Mouse (Mus musculus) kidney, embryonic 14.5 days (tissue): ENCODE data around the gene Fam92b. TPM values are rescaled to one million over a fixed set of nuclear protein-coding genes. Genes with fewer than 3 reads are reported as not detected.

Experiments
- ATAC-seq: fragments of 200-750 bp; cut with Nextera tagmentation; 2 replicates; pipeline ENCODE4 v1.8.0; 2017; ENCODE audit warnings: moderate number of reproducible peaks, mild to moderate bottlenecking, moderate TSS enrichment, moderate library complexity; ENCODE audit not compliant: low FRiP score, low TSS enrichment
- H3K27ac ChIP-seq: fragments of 300-500 bp; sonication (generic); 2 replicates; pipeline ENCODE4 v1.5.1; 2014; ENCODE audit warnings: low read depth, mild to moderate bottlenecking, low read length, moderate library complexity, mixed read lengths
- H3K27me3 ChIP-seq: fragments of 300-500 bp; sonication (generic); 2 replicates; pipeline ENCODE4 v1.6.1; 2014; ENCODE audit warnings: mild to moderate bottlenecking, low read length; ENCODE audit not compliant: control insufficient read depth, insufficient read depth
- H3K36me3 ChIP-seq: fragments of 300-500 bp; sonication (generic); 2 replicates; pipeline ENCODE4 v1.6.1; 2014; ENCODE audit warnings: low read length, mixed read lengths; ENCODE audit not compliant: control insufficient read depth, insufficient read depth
- H3K4me1 ChIP-seq: fragments of 300-500 bp; sonication (generic); 2 replicates; pipeline ENCODE4 v1.6.1; 2014; ENCODE audit warnings: low read length, mixed read lengths; ENCODE audit not compliant: control insufficient read depth, insufficient read depth
- H3K4me2 ChIP-seq: fragments of 300-500 bp; sonication (generic); replicated peaks from 2 replicates; pipeline ENCODE4 v1.6.1; 2014; ENCODE audit warnings: low read depth, mild to moderate bottlenecking, low read length
- H3K4me3 ChIP-seq: fragments of 300-500 bp; sonication (generic); 2 replicates; pipeline ENCODE4 v1.5.1; 2014; ENCODE audit warnings: mild to moderate bottlenecking, low read length
- H3K9ac ChIP-seq: fragments of 300-500 bp; sonication (generic); 2 replicates; pipeline ENCODE4 v1.6.1; 2014; ENCODE audit warnings: low read depth, mild to moderate bottlenecking, low read length, moderate library complexity
- H3K9me3 ChIP-seq: fragments of 300-500 bp; sonication (generic); 2 replicates; pipeline ENCODE4 v1.6.1; 2016; ENCODE audit warnings: low read length; ENCODE audit not compliant: control insufficient read depth
- WGBS: fragments of 180-500 bp; shearing (Covaris S2); extraction: QIAGEN DNeasy Blood & Tissue Kit; methylation state at CpG from one replicate; pipeline ENCODE4 v1.1.7; 2014; 5-methylcytosine and 5-hydroxymethylcytosine counted together
- polyA plus RNA-seq: library from polyadenylated mRNA; unstranded; fragments of >200 nt; fragmentation: Nextera tagmentation; extraction: Ambion mirVana; gene quantifications from 2 replicates; pipeline ENCODE4 v1.2.1, GENCODE M21; 2014

Fam92b gene
- polyA plus RNA-seq, 1 experiment from 2014 or later: 0.24 TPM

- no peak for ATAC-seq
Observed at GRCm38 (mm10) chr8:120192118-120192517, 14.9 kb upstream of the Fam92b start.

GRCm38 (mm10) chr8:120191633-120192032 lies 14.4 kb upstream of the Fam92b start:
- Histone ChIP-seq H3K9ac (no peak overlapping the region), H3K27ac (peak overlapping the region; percentile 70), H3K4me2 (no peak overlapping the region)

More at GRCm38 (mm10) chr8:120192118-120192517, 14.9 kb upstream of the Fam92b start:
- Histone ChIP-seq H3K36me3 (no peaks in the 10 kb centered on the region), H3K27me3 (no peaks in the 10 kb centered on the region), H3K4me2 (no peak overlapping the region), H3K9me3 (0 out of 2 replicates have a peak, but pooled peaks cover 3% of the 10 kb centered on the region), H3K4me3 (no peak overlapping the region), H3K4me1 (peaks cover 15% of the 10 kb centered on the region), H3K9ac (no peak overlapping the region), H3K27ac (peak overlapping the region; percentile 70)
- WGBS: 94% methylated on average over 5 of the region's 5 CpGs

GRCm38 (mm10) chr8:120190810-120191413 lies 13.6 kb upstream of the Fam92b start:
- peak overlapping the region; percentile 32 for H3K4me2 ChIP-seq
- H3K27ac ChIP-seq: peak overlapping the region; percentile 70; the same call in 1 of the 2 replicates
- 27% methylated on average over 20 of the region's 20 CpGs for WGBS
- no peaks in the 10 kb centered on the region for H3K36me3 ChIP-seq
- peak; percentile 92 for ATAC-seq
- H3K27me3 ChIP-seq: no peaks in the 10 kb centered on the region
- 0 out of 2 replicates have a peak overlapping the region, but pooled peaks have one; percentile 4 for H3K4me3 ChIP-seq
- 0 out of 2 replicates have a peak, but pooled peaks cover 3% of the 10 kb centered on the region for H3K9me3 ChIP-seq
- peaks cover 21% of the 10 kb centered on the region for H3K4me1 ChIP-seq
- no peak overlapping the region for H3K9ac ChIP-seq

More at GRCm38 (mm10) chr8:120191633-120192032, 14.4 kb upstream of the Fam92b start:
- H3K27me3 ChIP-seq: no peaks in the 10 kb centered on the region
- no peak for ATAC-seq
- H3K4me3 ChIP-seq: no peak overlapping the region
- H3K36me3 ChIP-seq: no peaks in the 10 kb centered on the region
- H3K4me1 ChIP-seq: peaks cover 17% of the 10 kb centered on the region
- H3K9me3 ChIP-seq: 0 out of 2 replicates have a peak, but pooled peaks cover 3% of the 10 kb centered on the region
- WGBS: 82% methylated on average over 5 of the region's 5 CpGs

GRCm38 (mm10) chr8:120190107-120190809 lies 13.0 kb upstream of the Fam92b start:
- Histone ChIP-seq H3K4me1 (peaks cover 27% of the 10 kb centered on the region), H3K4me3 (no peak overlapping the region), H3K9me3 (0 out of 2 replicates have a peak, but pooled peaks cover 3% of the 10 kb centered on the region), H3K27me3 (no peaks in the 10 kb centered on the region), H3K9ac (no peak overlapping the region; the same call in 1 of the 2 replicates), H3K27ac (no peak overlapping the region), H3K4me2 (no peak overlapping the region), H3K36me3 (no peaks in the 10 kb centered on the region)
- peak; percentile 4; the same call in 1 of the 2 replicates for ATAC-seq
- 76% methylated on average over 17 of the region's 17 CpGs for WGBS

- Histone ChIP-seq H3K27ac (no peak overlapping the region), H3K27me3 (no peaks in the 10 kb centered on the region), H3K9me3 (0 out of 2 replicates have a peak, but pooled peaks cover 3% of the 10 kb centered on the region), H3K36me3 (no peaks in the 10 kb centered on the region), H3K9ac (no peak overlapping the region), H3K4me1 (peaks cover 35% of the 10 kb centered on the region), H3K4me3 (no peak overlapping the region), H3K4me2 (no peak overlapping the region)
- no peak for ATAC-seq
- 70% methylated on average over 6 of the region's 6 CpGs for WGBS
Observed at GRCm38 (mm10) chr8:120189440-120189839, 12.2 kb upstream of the Fam92b start.

GRCm38 (mm10) chr8:120188510-120188909 lies 11.2 kb upstream of the Fam92b start:
- H3K27me3 ChIP-seq: no peaks in the 10 kb centered on the region
- no peak for ATAC-seq
- 0 out of 2 replicates have a peak, but pooled peaks cover 3% of the 10 kb centered on the region for H3K9me3 ChIP-seq
- WGBS: 87% methylated on average over 6 of the region's 6 CpGs
- no peaks in the 10 kb centered on the region for H3K36me3 ChIP-seq
- H3K4me3 ChIP-seq: no peak overlapping the region
- no peak overlapping the region for H3K4me2 ChIP-seq
- H3K9ac ChIP-seq: no peak overlapping the region
- peaks cover 40% of the 10 kb centered on the region for H3K4me1 ChIP-seq
- H3K27ac ChIP-seq: no peak overlapping the region

GRCm38 (mm10) chr8:120186454-120186853 lies 9.2 kb upstream of the Fam92b start:
- no peaks in the 10 kb centered on the region for H3K27me3 ChIP-seq
- H3K4me1 ChIP-seq: peaks cover 40% of the 10 kb centered on the region
- 59% methylated on average over 8 of the region's 8 CpGs for WGBS
- no peaks in the 10 kb centered on the region for H3K9me3 ChIP-seq
- H3K4me2 ChIP-seq: no peak overlapping the region
- H3K36me3 ChIP-seq: no peaks in the 10 kb centered on the region
- no peak for ATAC-seq
- H3K9ac ChIP-seq: no peak overlapping the region
- no peak overlapping the region for H3K27ac ChIP-seq
- no peak overlapping the region for H3K4me3 ChIP-seq

- Histone ChIP-seq H3K4me2 (no peak overlapping the region), H3K36me3 (no peaks in the 10 kb centered on the region), H3K27me3 (no peaks in the 10 kb centered on the region), H3K27ac (peak overlapping the region; percentile 65; the same call in 1 of the 2 replicates), H3K4me3 (no peak overlapping the region), H3K9ac (peak overlapping the region; percentile 18; the same call in 1 of the 2 replicates), H3K9me3 (no peaks in the 10 kb centered on the region), H3K4me1 (peaks cover 39% of the 10 kb centered on the region)
- WGBS: 22% methylated on average over 17 of the region's 17 CpGs
- peak; percentile 20; the same call in 1 of the 2 replicates for ATAC-seq
Observed at GRCm38 (mm10) chr8:120184850-120185792, 7.9 kb upstream of the Fam92b start.
